Mouse (Mus musculus) right cerebral cortex, adult 18-20 months (tissue): Measurements from ENCODE around the gene Pdzk1.

Experiments
- DNase-seq: peaks from one replicate; pipeline ENCODE4 v3.0.0; 2022; ENCODE audit warnings: mixed read lengths

The Pdzk1 gene

DNA sequence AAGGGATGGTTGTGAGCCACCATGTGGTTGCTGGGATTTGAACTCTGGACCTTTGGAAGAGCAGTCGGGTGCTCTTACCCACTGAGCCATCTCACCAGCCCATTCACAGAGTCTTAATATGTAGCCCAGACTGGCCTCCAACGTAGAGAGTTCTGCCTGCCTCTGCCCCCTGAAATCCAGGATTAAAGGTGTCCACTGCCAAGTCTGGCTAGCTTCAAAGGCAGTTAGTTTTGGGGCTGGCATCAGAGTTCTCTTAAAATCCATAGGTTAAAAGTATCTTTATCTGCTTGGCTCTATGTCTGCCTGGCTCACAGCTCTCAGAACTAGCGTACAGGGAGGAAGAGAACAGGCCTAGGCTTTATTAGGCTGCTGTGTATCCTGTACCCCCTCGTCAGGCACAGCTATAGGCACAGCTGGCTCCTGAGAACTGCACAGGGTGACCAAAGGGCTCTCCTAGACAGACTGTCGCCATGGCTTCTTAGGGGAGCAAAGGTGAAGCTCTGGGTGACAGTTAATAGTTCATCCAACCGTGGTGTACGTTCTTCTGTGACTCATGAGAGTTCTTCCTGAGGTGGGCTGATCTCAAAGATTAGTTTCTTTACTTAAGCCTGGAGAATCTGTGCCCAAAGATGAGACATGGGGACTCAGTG lies 10.0 kb downstream of the Pdzk1 start:
- no peak for DNase-seq

DNA sequence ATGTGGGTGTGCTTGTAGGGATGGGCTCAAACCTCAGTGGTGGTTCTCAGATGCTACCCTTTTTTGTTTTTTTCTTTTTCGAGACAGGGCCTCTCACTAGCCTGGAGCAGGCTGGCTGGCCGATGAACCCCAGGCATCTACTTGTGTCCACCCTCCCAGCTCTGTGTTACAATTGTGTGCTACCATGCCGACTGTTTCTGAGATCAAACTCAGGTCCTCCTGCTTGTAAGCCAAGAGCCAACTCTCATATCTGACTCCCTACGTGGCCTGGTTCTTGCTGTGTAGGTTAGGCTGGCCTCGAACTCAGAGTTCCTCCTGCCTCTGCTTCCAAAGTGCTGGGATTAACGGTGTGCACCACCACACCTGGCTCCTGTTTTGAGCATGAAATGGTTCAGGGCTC lies 16.1 kb downstream of the Pdzk1 start:
- no peak for DNase-seq

DNA sequence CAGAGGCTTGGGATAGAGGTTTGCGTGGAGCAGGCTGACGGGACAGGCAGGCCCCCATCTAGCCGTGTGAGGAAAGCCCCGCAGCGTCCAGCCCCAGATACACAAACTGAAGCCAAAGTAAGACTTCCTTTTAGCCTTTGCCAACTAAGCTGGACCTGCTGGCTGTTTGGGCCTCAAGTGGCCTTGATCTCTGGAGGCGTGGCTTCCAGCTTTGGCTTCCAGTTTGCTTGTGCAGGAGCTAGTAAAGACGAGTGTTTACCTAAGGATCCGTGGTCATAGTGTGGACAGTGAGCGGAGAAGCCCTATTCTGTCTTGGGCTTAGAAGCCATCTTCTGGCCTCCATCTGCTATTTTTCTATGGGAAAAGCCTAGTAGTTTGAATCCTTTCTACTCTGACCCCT lies 16.7 kb downstream of the Pdzk1 start:
- no peak for DNase-seq

- no peak for DNase-seq
These were observed 17.9 kb downstream of the Pdzk1 start for GRCm38 (mm10) chr3:96846985-96847384.

DNA sequence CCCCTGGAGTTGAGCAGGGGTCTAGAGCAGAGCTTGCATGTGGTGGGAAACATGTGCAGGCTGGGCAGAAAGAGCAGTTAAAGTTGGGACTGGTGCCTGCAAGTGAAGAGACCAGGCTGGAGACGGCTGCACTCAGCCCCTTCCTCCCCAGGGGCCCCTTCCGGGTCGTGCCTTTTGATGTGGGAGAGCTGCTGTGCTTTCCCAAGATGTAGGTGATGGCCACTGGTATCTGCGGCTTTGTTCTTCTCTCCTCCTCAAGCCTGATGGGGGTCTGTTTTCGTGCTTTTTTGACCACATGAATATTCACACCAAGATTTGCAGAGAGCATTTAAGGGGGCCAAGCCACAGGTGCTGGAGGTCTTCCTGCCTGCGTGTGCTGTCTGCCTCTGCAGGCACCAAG lies 18.6 kb downstream of the Pdzk1 start:
- no peak for DNase-seq

GRCm38 (mm10) chr3:96848470-96848869 lies 19.4 kb downstream of the Pdzk1 start:
- peak; percentile 34 for DNase-seq

GRCm38 (mm10) chr3:96849168-96849727 lies 20.2 kb downstream of the Pdzk1 start:
- no peak for DNase-seq

- DNase-seq, result no peak
These were observed 23.5 kb downstream of the Pdzk1 start for GRCm38 (mm10) chr3:96852561-96852960.

- no peak for DNase-seq
These were observed 25.3 kb downstream of the Pdzk1 start for GRCm38 (mm10) chr3:96854376-96854775.

DNA sequence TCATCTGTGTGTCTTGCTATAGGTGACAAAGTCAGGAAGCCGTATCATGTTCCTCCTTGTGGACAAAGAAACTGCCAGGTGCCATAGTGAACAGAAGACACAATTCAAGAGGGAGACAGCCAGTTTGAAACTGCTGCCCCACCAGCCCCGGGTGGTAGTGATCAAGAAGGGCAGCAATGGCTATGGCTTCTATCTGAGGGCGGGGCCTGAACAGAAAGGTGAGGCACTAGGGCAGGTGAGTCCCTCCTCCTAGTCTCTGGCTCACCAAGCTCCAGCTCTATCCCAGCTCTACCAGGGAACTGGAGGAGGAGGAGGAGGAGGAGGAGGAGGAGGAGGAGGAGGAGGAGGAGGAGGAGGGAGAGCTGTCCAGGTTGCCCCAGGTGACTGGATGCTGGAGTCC lies 26.7 kb downstream of the Pdzk1 start:
- no peak for DNase-seq

DNA sequence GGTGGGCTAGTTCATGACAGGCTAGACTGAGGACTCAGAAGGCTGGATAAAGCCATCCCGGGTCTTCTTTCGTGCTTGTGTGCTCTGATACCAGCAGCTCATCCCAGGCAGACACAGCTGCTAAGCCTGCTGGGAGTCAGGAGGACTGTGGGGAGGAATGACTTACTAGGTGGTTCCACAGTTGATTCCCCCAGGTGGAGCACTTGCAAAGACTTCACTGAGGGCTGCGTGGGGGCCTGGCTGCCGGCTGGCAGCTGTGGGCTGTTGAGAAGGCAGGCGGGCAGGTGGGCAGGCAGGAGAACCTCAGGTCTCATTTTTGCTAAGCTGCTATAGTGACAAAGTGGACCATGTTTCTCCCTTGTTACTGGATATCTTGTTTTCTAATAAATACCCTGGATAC lies 31.4 kb downstream of the Pdzk1 start:
- DNase-seq, result no peak

GRCm38 (mm10) chr3:96867863-96868262 lies 38.8 kb downstream of the Pdzk1 start:
- DNase-seq, result no peak

DNA sequence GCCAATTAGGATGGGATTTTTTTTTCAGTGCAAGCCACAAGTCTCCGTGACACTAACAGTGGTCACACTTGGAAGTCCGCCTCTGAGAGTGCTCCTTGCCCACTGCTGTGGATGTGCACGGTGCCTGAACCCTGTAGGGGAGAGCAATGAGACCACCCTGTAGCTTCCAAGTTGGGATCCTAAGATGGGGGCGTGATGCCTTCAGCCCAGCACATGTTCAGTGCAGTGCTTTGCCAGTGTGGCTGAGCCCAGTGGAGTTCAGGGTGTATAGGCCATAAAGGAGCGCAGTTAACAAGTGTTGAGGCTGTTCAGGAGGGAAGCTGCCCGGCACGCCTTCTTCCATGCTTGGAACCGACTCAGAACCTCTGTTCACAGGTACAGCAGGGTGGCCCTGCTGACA lies 39.5 kb downstream of the Pdzk1 start:
- DNase-seq, result no peak

DNA sequence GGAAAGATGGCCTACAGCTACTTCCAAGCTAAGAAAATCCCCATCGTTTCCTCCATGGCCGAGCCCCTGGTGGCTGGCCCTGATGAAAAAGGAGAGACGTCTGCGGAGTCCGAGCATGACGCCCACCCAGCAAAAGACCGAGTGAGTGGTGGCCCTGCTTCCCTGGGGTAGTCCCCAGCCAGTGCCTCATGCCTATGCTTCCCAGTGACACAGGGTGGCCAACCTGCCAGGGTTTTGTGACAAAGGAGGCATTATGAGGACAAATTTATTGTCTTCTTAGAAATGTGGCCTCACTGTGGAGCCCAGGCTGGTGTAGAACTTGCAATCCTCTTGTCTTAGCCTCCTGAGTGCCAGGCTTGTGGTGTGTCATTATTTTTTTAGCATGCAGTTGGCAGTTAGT lies 40.0 kb downstream of the Pdzk1 start:
- no peak for DNase-seq

GRCm38 (mm10) chr3:96870270-96870669 lies 41.2 kb downstream of the Pdzk1 start:
- DNase-seq, result peak; percentile 35

DNA sequence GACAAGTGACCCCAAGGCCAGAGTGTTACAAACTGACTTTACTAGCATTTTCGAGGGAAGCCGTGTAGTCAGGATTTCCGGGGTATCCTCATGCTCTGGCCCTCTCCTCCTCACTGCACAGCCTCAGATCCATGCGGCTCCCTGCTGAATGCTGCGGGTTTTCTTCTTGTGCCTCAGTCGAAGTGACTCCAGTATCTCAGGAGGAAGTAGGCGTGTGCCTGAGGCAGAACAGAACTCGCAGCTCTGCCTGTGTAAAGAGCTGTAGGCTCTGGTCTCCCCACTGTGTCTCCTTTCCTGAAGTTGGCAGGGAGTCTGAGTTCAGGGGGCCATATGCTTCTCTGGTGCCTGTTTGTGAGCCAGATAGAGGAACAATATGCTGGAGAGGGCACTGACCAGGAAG lies 42.0 kb downstream of the Pdzk1 start:
- DNase-seq, result no peak

- DNase-seq, result no peak
These were observed 43.4 kb downstream of the Pdzk1 start for GRCm38 (mm10) chr3:96872501-96872900.

DNA sequence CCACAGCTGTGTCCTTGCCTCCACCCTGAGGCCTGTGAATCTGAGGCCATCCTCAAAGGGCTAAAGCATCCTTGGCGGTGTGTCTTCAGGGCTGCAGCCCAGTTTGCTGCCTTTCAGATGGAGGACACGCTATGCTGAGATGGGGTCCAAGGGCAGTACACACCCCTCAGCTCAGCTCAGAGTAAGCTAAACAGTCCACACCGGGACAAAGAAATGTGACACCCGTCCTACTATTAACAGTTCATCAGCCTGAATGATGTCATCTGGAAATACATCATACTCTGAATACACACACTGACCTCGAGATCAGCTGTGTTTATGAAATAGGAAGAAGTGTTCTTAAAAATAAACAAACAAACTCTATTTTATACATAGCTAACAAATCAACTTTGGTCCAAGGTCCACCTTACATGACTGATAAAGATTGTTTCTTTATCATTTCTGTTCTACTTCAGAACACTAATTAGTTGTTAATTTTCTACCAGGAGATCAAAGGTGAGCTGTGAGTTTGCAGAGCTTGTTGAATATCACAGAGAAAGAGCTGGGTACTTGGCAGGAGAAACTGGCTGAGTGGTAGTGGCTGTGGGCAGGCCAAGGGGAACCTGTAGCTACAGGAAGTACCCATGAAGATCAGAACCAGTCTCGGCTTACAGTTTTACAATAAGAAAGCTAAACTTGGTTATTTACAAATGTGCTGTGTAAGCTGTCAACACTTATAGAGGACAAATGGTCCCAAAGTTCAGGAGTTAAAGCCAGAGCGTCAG lies 45.9 kb downstream of the Pdzk1 start:
- no peak for DNase-seq

GRCm38 (mm10) chr3:96879536-96879935 lies 50.5 kb downstream of the Pdzk1 start:
- DNase-seq, result no peak

DNA sequence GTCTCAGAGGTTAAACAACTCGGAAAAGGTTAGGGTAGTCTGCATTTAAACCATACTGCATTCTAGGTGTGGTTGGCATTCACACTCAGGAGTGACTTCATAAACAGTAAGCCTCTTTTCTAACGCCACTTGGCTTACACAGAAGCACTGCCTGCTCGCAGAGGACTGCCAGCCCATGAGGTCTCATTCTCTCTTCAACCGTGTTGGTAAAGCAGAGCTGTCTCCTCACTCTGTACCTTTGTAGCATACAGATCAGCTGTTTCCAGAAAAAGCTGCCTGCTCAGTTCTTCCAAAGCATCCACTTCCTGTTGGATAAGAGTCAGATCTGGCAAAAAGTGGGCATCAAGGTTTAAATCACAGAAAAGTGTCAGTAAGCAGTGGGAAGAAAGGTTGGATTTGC lies 51.3 kb downstream of the Pdzk1 start:
- DNase-seq, result peak; percentile 21

DNA sequence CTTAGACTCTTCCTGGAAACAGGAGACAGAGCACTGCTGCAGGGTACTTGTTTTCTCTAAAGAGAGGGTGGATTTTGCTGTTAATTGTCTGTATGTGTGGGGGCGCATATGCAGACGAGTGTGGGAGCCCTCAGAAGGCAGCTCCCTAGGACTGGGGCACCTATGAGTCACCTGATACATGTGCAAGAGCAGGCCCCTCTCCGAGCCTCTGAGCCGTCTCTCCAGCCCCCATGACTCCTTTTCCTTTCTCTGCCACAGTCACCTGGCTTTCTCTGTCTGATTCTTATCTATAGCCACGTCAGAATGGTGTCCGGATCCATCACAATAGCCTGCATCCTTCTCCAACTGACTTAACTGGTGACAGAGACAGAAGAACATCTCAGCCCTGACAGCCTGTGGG lies 52.5 kb downstream of the Pdzk1 start:
- DNase-seq, result peak; percentile 44

DNA sequence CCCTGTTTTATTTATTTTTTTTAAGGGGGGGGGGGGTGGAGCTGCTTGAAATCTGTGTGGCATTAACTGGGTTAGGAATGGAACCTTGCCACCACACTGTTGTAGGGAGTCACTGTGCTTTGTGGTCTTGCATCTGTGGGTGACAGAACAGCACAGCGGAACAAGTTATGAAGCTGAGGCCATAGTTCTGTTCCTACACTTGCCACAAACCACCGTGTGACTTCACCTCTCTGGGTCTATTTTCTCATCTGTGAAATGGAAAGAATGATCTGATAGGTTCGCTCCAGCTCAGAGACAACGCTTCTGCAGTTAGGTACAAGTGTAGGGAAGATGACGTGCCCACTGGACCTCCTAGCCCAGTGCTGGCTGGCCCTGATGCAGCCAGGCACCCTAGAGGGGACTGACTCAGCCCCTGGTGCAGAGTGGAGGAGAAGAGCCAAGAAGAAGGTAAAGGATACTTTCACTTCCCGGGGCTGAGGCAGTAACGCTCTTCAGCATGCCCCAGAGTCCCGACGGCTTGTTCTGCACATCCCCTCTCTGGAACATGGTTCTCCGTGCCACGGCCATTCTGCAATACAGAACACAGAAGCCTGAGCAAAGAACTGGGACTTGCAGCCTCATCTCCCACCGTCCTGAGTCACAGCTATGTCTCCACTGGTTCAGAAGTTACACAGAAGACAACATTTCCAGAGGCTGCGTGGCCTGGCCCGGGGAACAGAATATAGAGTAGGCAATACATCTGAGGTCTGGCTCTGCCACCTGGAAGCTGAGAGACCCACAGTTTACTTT lies 53.2 kb downstream of the Pdzk1 start:
- DNase-seq, result no peak

- no peak for DNase-seq
These were observed 54.6 kb downstream of the Pdzk1 start for GRCm38 (mm10) chr3:96883690-96884089.
